Mouse (Mus musculus) mouse trophoblast stem cell (cell line): ENCODE measurements around the gene Cntn4.

Experiments
- in situ Hi-C, 2 experiments: fragments of 300-500 bp; cut with MseI, MboI; formaldehyde crosslinking; loops; 2 replicates in 1 of 2; 3 replicates in 1 of 2; pipeline ENCODE4 v1.15.1; 2025

Gene Cntn4

GRCm38 (mm10) chr6:106646945-106647344 lies 969.5 kb downstream of the Cntn4 start:
- in situ Hi-C loops, result no loop called here

- in situ Hi-C loops, result loop anchor here (10.0 kb wide), 2 partner anchors 111 to 141 kb away; partner anchors contain the start of gene Crbn (in 2 of the 2)
Measured at GRCm38 (mm10) chr6:106663780-106664651, 986.6 kb downstream of the Cntn4 start.

- in situ Hi-C loops, result no loop called here
Measured at GRCm38 (mm10) chr6:106675581-106675980, 998.1 kb downstream of the Cntn4 start.

GRCm38 (mm10) chr6:106701931-106702330 lies 1024.5 kb downstream of the Cntn4 start:
- in situ Hi-C loops, result no loop called here

GRCm38 (mm10) chr6:106705506-106706035 lies 1028.1 kb downstream of the Cntn4 start:
- in situ Hi-C loops, result no loop called here

- in situ Hi-C loops, result no loop called here
Measured at GRCm38 (mm10) chr6:106725642-106726041, 1048.2 kb downstream of the Cntn4 start.

- in situ Hi-C loops, result no loop called here
Measured at GRCm38 (mm10) chr6:106726078-106726477, 1048.6 kb downstream of the Cntn4 start.

GRCm38 (mm10) chr6:106727703-106728102 lies 1050.2 kb downstream of the Cntn4 start:
- in situ Hi-C loops, result no loop called here

GRCm38 (mm10) chr6:106729682-106730314 lies 1052.3 kb downstream of the Cntn4 start:
- in situ Hi-C loops, result no loop called here

- in situ Hi-C loops, result no loop called here
Measured at GRCm38 (mm10) chr6:106732563-106732962, 1055.1 kb downstream of the Cntn4 start.

- in situ Hi-C loops, result no loop called here
Measured at GRCm38 (mm10) chr6:106738229-106738628, 1060.8 kb downstream of the Cntn4 start.

GRCm38 (mm10) chr6:106740244-106740825 lies 1062.9 kb downstream of the Cntn4 start:
- in situ Hi-C loops, result no loop called here

GRCm38 (mm10) chr6:106743556-106744233 lies 1066.2 kb downstream of the Cntn4 start:
- in situ Hi-C loops, result no loop called here

GRCm38 (mm10) chr6:106745673-106746394 lies 1068.4 kb downstream of the Cntn4 start:
- in situ Hi-C loops, result no loop called here

- in situ Hi-C loops, result no loop called here
Measured at GRCm38 (mm10) chr6:106747251-106747650, 1069.8 kb downstream of the Cntn4 start.

GRCm38 (mm10) chr6:106747804-106748203 lies 1070.3 kb downstream of the Cntn4 start:
- in situ Hi-C loops, result no loop called here
